Mouse (Mus musculus): ENCODE data around the gene Lypd1.

The Lypd1 gene

DNA sequence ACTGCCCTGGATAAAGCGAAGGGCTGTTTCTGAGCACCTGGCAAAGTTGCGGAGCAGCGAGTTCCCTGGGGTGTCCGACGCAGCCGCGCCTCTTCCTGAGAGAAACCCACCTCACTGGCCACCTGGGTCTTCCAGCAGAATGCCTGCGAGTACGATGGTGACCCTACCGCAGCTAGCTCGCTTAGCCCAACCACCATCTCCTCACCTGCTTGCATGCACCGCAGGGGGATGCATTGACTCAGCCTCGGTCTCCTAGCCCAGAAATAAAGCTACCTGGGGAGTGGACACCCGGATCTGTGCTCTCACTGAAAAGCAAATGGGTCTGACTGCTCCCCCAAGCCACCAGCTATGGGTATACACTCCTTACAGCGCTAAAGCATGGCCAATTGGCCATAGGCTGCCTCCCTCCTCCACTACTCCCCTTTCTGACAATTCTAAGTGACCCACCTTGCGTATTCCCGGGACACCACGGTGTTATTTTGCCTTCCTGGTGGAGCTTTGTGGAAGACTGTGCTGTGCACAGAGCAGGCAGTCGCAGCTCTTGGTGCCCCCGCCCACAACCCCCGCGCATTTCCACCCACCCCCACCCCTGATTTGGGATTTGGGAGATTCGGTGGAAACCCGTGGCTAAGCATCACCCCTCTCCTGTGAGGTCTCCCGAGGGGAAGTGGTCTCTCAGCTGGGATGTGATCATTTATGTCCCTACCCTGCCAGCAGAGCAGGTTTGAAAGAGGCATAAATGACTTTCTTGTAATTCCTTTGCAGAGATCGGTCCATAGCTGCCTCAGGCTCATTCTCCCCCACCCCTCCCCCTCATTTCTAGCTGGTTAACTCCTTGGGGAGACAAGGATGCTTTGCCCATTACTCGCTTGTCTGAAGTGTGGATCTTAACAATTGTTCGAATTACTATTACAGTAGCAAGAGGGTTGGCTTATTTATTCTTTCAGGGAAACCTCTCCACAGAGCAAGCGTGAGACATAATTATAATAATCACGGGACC, at the start of gene Lypd1:
TSS of gene Lypd1 (minus strand) at position 501 of the 1,000 bp plus-strand sequence.
- DNase-seq, result no peak

DNA sequence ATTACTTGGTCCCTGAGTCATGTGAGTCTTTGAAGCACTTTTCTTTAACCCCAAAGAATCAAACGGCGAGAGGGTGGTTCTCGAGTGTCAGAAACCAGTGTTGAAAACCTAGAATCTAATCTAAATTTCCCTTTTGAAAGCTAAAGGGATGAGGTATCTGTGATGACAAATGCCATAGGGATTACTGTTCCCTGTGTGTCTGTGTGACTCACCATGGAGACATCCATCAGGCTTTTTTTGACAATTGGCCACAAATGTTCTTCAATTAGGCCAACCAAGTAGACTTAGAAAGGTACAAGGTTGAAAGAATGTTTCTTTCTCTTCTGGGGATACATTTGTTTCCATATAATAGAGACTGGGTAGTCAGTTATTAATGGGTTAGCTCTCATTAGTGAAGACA, 38.1 kb upstream of the Lypd1 start:
- no peak for DNase-seq

DNA sequence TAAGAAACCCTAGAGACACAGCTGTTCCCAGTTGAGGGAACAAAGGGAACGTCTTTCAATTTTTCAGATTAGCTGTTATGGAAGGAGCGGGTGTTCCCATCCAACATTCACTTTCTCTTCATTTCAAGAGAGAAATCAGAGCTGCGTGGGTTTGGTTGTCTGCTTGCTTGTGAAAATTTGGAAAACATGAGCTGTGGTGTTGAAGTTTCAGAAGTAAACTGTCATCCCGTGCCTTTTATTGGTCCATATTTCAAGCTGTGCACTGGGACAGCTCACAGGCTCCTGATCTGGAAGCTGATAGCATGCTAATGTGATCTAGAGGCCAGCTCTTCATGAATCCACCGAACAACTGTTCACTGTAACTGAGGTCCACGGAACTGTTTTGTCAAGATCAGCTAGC, 36.2 kb upstream of the Lypd1 start:
- DNase-seq, result no peak

- no peak for DNase-seq
Measured at GRCm38 (mm10) chr1:125945136-125945535, 32.2 kb upstream of the Lypd1 start.

GRCm38 (mm10) chr1:125943305-125943704, 30.4 kb upstream of the Lypd1 start:
- no peak for DNase-seq

DNA sequence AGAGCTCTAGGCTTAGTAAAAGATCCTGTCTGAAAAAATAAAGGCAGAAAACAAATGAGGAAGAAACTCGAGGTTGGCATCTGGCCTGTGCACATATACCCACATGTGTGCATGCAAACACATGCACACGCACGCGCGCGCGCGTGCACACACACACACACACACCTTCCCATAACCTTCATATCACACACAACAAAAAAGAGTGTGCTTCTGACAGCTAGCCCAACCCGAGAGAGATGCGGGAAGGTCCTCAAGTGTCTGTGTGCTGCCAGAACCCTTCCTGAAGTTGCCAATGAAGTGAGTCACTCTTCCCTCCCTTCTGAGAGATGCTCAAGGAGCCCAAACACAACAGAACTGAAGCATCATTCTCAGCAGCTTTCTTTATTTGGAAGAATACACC, 12.6 kb upstream of the Lypd1 start:
- DNase-seq, result no peak

- DNase-seq, result no peak
Measured at GRCm38 (mm10) chr1:125923062-125923461, 10.2 kb upstream of the Lypd1 start.

- no peak for DNase-seq
Measured at GRCm38 (mm10) chr1:125920696-125921095, 7.8 kb upstream of the Lypd1 start.

- no peak for DNase-seq
Measured at GRCm38 (mm10) chr1:125911901-125912445, 928 bp downstream of the Lypd1 start.

DNA sequence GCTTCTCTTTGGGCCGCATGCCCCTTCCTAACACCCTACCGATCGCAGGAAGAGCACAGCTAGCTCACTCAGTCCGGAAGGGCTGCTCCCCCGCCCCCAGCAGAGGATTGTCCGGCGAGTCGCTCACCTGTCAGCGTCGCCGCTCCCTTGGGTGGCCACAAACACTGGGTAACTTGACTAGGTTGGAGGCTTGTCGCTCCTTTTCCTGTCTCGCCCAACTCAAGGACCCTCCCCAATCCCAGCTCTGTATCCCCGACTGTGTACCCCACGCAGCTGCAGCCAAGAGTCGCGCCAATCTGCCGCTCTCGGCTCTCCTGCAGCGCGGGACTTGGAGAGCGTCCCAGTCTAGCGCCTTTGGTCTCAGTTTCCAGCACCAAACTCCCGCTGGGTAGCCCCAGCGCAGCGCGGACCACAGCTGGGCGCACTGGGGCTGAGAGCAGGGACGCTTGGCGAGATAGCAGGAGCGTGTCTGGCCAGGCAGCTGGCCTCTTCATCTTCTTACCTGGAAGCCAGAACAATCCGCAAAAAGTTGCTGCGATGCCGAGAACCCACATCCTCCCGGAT, 1.5 kb downstream of the Lypd1 start:
- no peak for DNase-seq

DNA sequence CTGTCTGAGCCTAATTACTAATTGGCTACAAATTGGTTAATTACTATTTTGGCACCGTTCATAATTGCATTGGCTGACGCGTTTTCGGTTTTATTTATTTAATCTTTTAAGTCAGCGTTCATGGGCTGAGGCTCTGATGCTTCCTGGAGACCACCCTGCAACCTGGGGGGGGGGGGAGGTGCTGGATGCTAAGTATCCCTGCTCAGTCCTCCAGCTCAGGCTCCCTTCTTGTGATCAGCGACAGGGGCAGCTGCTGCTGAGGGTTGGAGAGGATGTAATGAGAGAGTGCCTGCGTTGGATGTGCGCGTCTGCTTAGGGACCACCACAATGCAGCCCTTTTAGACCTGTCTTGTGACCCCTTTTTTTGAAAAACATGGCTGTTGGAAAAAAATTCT, 2.0 kb downstream of the Lypd1 start:
- no peak for DNase-seq

DNA sequence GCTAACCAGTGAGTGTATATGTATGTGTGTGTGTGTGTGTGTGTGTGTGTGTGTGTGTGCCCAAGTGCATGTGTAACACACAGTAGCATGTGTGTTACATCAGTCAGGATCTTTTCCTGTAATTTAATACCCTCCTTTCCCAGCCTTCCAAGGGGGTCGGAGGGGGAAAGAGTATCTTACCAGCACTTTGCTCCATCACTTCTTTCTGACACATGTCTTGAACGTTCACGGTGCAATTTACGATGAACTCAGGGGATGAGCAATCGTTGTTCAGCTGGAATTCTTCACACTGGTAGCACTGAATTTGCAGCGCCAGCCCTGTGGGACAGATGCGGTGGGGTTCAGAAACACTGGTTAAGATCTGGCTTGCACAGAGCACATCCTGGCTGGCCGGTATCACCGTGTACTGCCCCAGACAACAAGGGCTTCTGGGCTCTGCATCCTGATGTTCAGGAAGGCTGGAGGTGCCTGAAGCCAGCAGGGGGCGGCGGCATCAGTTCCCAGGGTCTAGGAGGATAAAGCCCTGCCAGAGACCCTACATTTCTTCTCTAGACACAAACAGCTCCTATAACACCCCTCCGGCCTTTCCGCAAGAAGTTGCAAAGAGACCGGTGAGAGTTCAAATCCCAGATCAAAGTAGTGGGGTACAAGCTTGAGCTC, 2.6 kb downstream of the Lypd1 start:
- no peak for DNase-seq

DNA sequence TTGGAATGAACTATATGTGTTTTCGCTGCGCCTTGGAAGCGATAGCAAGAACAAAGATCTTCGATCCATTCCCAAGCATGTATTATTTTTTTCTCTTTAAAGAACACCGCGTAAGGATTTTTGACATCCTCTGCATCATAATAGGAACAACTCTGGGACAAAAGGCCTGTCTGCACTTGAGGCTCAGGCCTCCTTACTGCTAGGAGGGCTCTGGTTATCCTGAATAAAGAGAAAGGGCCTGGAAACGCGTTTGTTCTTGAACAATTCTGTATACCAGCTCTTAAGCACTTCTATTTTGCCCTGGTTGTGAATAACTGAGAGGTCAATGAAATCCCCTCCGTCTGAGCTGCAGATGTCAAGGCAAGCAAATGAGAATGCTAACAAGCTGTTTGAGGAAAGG, 19.7 kb downstream of the Lypd1 start:
- DNase-seq, result no peak

DNA sequence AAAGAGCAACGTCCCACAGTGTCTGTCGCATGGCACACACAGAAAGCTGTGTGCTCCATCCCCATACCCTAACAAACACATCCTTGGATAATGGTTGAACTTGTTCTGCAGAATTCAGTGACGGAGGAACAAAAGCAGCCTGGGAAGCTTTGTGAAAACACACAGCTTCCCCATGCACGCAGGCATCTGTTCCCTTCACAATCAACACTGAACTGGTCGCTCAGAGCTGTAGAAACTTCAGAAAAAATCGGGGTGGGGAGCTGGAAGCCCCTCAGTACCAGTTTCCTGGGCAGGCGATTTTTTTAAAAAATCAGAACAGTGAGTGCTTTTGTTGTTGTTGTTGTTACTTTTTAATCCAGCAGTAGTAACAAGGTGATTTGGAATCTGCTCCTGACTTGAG, 42.8 kb downstream of the Lypd1 start:
- DNase-seq, result no peak

GRCm38 (mm10) chr1:125858631-125859030, 54.3 kb downstream of the Lypd1 start:
- DNase-seq, result no peak

GRCm38 (mm10) chr1:125854646-125855045, 58.3 kb downstream of the Lypd1 start:
- DNase-seq, result no peak

DNA sequence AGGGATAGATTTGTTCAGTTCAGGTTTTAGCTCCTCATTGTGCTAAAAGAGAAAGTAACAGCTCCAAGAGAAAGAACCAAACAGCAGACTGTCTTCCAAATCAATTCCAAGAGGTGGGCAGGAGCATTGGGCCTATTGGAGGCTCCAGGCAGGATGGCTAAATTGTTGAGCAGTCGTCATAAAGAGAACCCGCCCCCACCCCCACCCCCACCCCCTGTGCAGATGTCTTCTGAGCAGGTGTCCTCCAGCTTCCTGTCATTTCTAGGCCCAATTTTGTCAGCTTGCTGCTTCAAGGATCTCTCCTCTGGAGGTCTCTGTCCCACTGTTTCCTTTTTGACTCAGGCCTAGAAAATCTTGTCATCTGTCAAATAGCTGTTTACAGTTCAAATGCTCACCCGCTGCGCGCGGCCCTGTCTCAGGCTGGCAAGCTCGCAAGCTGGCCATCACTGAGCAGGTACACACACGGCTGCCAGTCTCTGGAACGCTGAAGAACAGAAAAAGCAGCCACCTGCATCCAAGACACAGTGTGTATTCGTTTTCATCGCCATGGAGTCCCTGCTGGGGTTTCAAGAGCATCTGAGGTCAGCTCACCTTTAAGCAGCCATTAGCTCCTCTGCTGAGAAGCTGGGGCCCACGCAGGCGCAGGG, 73.0 kb downstream of the Lypd1 start:
- peak; percentile 41 for DNase-seq

DNA sequence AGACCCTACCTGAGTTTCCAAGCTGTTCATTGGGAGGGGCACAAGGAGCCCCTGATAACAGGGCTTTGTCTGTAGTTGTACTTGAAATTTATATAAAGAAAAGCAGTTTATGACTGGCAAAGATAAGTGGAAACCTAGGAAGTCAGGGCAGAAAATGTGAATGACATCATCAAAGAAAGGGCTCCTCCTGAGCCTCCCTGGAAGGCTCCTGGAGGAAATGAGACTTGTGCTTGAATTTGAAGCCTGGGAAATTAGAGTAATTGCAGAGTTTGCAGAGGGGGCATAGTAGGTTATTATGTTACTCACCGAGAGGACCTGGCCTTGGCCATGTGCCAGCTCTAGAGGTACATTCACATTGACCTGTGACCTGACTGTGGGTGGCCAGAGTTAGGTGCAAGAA, 75.4 kb downstream of the Lypd1 start:
- no peak for DNase-seq

GRCm38 (mm10) chr1:125823611-125824010, 89.3 kb downstream of the Lypd1 start:
- DNase-seq, result no peak

DNA sequence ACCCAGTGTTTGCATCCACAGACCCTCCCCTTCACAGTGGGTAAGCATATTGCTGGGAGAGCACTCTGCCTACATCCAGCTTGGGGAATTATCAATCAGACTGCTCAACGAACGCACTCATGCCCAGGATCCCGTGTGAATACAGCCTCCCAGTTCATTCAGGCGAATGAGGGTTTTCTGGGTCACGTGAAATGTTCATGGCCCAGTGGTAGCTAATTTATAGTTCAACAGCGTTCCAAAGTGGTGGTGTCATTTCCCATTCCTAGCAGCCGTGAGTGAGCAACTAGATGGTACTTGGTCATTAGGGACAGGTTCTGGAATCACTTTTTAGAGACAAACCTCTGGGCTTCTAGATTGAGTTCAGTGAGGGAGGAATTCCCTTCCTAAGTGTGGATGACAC, 91.8 kb downstream of the Lypd1 start:
- no peak for DNase-seq
